Mouse (Mus musculus) CH12.LX (cell line): ENCODE results near the gene Rplp2.

Experiments
- CTCF ChIP-seq, 2 experiments: IDR thresholded peaks in 1 of 2; conservative IDR thresholded peaks in 1 of 2; 2 replicates each; pipeline ENCODE4 v1.5.1; 2011 to 2012; ENCODE audit warnings: low read depth in 2 of 2, low read length in 2 of 2, improper control_type of control experiment in 1 of 2, inconsistent platforms in 1 of 2, mild to moderate bottlenecking in 1 of 2, moderate library complexity in 1 of 2
- EP300 ChIP-seq: IDR thresholded peaks from 2 replicates; pipeline ENCODE4 v1.6.1; 2011; ENCODE audit warnings: low read length, improper control_type of control experiment
- NELFE ChIP-seq: IDR thresholded peaks from 2 replicates; pipeline ENCODE4 v1.6.1; 2011; ENCODE audit warnings: low read depth, low read length, improper control_type of control experiment
- USF1 ChIP-seq: IDR thresholded peaks from 2 replicates; pipeline ENCODE4 v1.6.1; 2014; ENCODE audit warnings: low read depth, mild to moderate bottlenecking, inconsistent platforms, low read length, improper control_type of control experiment

DNA sequence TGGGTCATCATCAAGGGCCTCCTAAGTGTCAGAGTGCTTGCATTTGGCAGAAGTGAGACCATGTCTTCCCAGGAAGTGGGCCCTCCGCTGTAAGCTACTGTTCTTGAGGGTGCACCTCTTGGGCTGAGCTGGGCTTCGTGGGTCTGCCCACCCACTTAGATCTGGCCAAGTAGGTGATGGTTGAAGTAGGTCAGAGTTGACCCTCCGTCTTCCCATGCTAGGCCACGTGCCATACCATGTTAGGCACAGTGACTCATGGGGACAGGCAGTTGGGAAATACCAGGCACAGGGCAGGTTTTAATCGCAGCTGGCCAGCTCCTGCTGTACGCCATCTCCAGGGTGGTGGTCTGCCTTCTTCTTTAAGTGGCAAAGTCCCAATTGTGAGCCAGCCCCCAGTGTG lies 9.6 kb downstream of the Rplp2 start:
- TF ChIP-seq EP300, result no peak
- no peak for TF ChIP-seq USF1
- no peak for TF ChIP-seq NELFE
- no peak for TF ChIP-seq CTCF (conservative IDR thresholded peaks at IDR 0.05 in 1 of 2, IDR thresholded peaks at IDR 0.05 in 1 of 2; ENCODE audit: low read depth in 2 of 2, low read length in 2 of 2)
